Mouse (Mus musculus): ENCODE results near the gene Vamp8.

The Vamp8 gene

DNA sequence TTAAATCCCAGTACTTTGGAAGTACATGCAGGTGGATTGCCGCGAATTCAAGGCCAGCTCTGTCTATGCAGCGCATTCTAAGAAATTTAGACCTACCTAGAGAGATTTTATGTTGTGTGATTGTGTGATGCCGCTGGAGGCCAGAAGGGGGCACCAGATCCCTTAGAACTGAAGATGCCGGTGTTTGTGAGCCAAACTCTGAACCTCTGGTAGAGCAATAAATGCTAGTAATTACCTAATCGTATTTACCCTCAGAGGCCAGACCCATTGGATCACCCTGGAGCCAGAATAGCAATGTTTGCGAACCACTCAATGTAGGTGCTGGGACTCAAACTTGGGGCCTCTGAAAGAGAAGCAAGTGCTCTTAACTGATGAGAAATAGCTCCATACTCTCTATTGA is 11.4 kb upstream of the Vamp8 start:
- peak; percentile 85 for DNase-seq (ENCODE audit: low spot score)

DNA sequence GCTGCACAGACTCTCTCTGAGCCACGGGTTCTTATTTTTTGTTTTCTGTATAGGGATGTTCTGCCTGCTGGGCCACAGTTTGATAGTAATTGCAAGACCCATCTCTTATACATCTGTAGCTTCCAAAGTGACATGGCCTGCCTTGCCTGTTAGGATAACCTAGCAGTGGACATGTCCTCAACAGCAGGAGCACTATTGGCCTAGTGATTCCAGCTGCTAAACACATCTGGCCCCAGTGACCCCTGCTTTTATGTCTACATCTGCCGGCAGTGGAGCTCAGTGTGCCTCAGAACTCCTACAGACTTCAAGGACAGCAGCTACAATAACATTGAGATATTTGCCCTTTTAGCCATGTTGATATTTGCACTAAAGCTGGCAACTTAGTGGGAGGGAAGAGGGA is 9.5 kb upstream of the Vamp8 start:
- DNase-seq (ENCODE audit: low spot score) = no peak

DNA sequence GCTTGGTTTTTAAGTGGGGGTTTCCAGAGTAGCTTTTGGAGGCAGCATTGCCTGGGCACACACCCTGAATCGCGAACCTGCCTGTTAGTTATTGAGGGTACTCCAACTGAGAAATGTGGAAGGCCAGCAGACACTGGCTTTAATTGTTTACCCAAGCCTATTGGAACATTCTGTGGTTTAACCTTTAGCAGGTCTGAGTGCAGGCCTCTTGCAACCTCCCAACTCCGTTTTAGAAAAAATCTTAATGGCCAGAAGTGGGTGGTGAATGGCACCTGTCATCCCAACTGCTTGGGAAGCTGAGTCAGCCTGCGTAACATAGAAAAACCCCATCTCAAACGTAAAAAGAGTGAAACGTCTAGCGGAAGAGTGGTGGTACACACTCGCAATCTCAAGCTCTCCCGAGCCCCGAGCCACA is 6.3 kb upstream of the Vamp8 start:
- DNase-seq (ENCODE audit: low spot score) = peak; percentile 81

DNA sequence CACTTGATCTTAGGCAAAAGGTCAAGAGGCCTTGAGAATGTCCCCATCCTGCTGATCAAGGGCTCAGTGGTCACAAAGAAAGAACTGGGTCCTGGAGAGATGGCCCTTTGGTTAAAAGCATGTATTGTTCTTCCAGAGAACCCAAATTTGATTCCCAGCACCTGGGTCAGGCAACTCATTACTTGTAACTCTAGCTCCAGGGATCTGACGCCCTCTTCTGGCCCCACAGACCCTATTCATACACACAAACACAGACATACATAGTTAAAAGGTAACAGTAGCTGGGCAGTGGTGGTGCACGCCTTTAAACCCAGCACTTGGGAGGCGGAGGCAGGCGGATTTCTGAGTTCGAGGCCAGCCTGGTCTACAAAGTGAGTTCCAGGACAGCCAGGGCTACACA is 1.8 kb upstream of the Vamp8 start:
- no peak for DNase-seq (ENCODE audit: low spot score)

DNA sequence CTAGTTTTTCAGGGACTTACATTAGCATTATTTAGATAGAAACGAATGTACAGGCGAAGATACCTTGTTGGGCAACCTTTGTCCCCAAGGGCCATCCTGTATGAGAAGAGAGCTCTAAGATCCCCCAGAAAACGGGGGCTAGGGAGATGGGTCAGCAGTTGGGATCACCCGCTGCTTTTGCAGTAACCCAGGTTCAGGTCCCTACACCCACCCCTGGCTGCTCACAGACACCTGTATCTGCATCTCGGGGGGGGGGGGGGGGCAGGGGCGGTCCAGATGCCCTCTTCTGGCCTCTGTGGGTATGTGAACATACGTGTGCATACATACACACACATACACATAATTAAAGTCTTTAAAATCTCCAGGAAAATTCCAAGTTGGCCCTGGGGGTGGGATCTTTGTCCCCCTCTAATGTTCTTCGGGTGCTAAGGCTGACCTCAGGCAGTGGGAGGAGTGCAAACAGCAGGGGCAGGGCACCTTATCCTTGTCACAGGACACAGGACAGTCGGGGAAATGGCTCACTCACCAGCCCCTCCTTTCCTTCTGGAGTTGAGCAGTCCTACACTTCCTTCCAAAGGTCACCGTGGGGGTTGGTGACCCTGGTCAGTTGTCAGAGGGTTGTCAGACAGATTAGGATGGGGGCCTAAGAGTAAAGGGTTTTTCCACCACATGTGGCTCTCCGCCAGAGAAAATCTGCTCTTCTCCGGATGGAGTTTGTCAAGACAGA is 455 bp upstream of the Vamp8 start:
- peak; percentile 84 for DNase-seq (ENCODE audit: low spot score)

DNA sequence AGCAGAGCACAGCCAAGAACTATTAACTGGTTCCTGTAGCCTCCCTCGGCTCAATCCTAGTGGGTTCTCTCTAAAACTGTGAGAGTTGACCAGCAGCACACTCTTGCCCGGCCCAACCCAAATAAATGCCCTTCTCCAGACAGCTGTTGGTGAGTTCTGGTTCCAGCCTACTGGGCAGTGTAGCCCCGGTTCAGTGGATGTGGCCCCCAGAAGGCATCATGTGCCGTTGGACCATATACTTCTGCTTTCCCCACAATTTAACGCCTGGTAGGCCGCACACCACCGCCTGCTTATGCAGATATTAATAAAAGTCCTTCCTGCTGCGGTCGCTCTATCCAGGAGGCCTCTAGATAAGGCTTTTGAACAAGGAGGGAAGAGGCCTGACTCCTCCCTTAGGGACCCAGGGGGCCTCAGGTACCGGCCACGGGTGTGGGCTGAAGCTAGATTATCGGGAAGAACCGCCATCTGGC is 997 bp downstream of the Vamp8 start:
- no peak for DNase-seq (ENCODE audit: low spot score)

DNA sequence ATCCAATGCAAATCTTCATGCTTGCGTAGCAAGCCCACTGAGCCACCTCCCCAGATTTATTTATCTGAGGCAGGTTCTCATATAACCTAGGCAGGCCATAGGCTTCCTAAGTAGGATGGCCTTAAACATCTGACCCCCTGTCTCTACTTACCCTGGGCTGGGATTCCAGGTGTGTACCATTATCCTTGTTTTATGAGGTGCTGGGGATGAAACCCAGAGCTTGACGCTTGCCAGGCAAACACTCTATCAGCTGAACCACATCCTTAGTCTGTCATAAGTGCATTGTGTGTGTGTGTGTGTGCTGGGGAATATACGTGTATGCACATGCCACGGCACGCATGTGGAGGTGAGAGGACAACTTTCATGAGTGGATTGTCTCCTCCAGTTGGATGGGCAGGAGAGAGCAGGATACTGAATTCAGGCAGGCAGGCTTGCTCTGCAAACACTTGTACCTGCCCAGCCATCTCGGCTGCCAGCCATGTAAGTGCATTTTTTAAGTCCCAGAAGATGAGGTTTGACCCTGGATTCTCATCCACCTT is 1.6 kb downstream of the Vamp8 start:
- no peak for DNase-seq (ENCODE audit: low spot score)

DNA sequence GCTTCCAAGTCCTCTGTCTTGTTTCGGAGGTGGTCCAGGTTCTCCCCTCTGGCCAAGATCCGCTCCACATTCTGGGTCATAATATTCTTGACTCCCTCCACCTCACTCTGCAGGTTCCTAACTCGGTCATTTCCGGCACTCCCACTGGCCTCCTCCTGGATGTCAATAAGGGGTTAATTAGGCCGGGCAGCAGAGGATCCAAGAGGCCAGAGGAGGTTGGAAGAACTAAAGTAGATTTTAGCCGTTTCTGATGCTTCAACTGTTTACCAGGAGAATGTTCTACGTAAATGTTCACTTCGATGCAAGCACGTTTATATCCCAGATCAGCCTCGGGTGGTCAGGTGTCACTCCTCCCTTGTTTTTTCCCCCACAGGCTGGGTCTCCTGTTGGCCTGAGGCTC is 2.2 kb downstream of the Vamp8 start:
- no peak for DNase-seq (ENCODE audit: low spot score)

DNA sequence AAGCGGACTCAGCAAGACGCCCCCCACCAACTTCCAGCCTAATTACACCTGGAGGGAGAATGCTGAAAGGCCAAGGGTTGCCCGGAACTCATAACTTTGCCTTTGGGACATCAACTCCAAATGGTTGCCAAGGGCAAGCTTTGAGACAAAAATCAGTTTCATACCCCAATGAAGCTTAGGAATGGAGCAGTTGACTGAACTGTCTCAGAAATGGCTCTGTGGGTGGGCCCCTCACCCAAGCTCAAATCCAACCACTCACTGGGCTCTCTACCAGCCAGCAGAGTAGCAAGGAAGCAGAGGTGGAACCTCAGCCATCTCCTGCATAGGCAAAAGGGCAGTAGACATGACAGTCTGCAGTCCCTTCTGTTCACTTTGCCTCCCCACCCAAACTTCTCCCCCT is 2.7 kb downstream of the Vamp8 start:
- no peak for DNase-seq (ENCODE audit: low spot score)

DNA sequence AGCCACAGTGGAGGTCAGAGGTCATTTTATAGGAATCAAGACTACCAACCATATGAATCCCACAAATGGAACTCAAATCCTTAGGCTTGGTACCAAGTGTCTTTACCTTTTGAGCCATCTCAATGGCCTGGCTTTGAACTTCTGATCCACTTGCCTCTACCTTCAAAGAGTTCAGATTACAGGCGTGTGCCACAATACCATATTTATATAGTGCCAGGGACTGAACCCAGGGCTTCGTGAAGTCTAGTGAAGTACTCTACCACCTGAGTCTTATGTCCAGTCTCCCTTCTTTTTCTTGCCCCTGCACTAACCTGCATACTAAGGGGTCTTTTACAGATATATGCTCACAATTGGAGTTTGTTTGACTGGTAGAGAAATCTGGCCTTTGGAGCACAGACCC is 3.9 kb downstream of the Vamp8 start:
- no peak for DNase-seq (ENCODE audit: low spot score)

DNA sequence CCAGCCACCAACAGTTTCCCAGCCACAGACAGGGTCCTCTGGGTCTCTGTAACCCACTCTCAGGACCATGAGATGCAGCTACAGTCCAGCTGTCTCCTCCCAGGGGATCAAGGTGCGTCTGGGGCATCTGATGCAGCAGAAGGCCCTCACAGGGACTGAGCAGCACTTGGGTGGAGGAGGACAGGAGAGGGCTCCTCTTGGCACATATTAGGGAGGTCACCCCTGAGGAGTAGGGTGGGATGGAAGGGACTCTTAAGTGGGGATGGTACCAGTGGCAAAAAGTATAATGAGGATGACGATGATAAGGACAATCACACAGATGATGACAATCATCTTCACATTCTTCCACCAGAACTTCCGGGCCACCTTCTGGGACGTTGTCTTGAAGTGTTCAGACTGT is 5.2 kb downstream of the Vamp8 start:
- no peak for DNase-seq (ENCODE audit: low spot score)

DNA sequence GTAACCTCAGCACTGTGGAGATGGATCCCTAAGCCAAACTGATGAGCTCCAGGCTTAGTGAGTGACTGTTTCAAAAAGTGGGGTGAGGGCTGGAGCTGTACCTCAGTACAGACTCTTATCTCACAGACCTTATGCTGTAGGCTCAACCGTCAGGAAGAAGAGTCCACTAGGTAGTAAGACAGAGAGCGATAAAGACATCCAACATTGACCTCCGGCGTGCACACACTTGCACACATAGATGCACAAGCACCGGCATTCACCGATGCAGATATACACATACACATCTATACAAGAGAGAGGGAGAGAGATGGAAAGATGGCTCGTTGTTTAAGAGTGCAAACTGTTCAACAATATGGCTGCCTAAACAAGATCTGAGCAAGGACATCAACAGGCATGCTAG is 6.6 kb downstream of the Vamp8 start:
- DNase-seq (ENCODE audit: low spot score) = no peak

DNA sequence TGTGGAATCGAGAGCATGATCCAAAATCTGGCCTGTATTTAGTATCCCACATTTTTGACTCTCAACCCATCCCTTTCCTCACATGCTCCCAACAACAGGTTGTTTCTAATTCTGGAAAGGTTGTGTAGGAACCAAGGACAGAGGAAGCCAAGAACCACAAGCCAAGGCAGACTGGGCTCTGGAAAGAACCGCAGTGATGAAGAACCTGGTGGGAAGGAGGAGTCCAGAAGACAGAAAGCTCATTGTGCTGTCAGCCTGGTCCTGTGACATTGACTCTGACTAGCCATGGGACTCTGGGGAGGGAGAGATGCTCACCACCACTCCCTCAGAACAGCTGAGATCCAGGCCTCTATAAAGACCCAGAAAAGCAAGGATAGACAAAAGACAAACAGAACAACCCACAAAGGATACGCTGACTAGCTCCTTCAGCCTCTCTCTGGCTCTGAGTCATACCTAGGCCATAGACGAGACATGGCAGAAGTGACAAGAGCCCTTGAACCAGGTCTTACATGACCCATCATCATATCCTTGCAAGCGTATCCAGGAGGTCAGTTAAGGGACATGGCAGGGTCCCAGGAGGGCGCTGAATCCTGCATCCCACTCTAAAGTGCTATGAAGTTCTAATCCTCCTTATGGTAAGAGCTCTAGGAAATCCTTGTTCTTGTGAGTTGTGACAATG is 7.2 kb downstream of the Vamp8 start:
- no peak for DNase-seq (ENCODE audit: low spot score)

DNA sequence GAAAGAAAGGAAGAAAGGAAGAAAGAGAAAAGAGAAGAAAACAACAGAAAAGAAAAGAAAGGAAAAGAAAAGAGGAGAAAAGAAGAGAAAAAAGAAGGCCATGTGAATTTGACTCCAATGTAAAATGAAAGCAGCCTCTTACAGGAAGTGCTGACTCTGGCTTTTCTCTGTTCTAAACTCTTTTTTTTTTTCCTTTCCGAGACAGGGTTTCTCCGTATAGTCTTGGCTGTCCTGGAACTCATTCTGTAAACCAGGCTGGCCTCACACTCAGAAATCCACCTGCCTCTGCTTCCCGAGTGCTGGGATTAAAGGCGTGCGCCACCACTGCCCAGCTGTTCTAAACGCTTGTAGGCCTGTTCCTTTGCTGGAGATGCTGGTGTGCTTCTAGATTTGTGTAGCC is 8.0 kb downstream of the Vamp8 start:
- no peak for DNase-seq (ENCODE audit: low spot score)

DNA sequence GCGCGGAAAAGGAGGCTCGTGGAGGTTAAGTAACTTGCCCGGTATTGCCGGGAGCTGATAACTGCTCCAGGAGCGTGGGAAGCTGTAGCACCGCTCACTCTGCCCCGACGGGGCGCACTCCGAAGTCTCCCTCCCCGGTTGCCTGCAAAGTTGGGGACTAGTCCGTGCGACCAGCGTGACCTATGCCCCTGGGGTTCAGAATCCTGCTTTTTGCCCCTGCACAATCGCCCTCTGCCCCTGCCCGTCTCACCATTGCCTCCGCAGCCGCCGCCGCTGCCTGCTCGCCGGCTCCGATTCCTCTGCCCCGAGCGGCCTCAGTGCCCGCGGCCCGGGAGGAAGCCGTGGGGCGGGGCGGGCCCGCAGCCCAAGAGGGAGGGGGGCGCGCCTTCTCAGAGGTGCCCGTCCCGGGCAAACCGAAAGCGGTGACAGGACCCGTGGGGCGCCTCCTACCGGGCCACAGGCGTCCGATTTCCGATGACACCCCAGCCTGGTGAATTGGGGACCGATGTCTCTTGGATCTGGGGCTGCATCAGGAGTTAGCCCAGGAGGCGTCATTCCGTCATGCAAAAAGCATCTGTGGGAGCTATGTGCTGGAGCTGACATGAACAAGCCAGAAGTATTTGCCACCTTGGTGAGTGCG is 10.3 kb downstream of the Vamp8 start, which contains the start of gene Vamp5:
Gene Vamp5, minus strand, starts transcription at position 338 of the 640 bp plus-strand sequence.
- DNase-seq (ENCODE audit: low spot score) = peak; percentile 94

DNA sequence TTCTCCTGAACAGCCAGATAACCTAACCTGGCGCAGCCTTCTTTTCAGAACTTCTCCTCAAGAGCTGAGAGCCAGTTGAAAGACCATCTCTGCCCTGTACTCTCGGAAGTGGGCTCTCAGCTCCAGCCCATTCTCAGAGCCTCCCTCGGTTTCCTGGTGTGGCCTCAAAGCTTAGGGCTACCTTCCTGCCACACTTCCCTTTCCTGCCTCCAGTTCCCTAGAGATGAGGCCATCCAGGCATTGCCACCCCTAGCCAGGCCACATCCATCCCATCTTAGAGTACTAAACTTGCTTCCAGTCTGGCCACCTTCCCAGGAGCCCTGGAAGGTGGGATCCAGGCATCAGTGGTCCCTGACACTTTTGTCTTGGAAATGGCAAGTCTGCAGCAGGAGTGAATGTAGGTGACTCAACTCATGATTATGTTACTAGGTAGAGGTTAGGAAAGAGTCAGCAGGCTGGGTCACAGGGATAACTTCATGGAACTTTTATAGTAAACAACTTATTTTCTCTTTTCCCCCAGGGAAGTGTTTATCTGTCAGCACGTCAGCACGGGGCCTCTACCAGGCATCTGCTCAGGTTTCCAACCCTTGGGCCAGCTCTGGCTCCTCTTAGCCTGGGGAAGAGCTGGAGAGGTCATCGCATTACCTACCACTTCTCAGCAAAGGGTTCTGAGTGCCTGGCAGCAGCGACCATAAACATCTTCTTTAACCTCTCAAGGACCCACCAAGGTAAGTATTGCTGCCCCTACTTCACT is 10.9 kb downstream of the Vamp8 start:
- no peak for DNase-seq (ENCODE audit: low spot score)

DNA sequence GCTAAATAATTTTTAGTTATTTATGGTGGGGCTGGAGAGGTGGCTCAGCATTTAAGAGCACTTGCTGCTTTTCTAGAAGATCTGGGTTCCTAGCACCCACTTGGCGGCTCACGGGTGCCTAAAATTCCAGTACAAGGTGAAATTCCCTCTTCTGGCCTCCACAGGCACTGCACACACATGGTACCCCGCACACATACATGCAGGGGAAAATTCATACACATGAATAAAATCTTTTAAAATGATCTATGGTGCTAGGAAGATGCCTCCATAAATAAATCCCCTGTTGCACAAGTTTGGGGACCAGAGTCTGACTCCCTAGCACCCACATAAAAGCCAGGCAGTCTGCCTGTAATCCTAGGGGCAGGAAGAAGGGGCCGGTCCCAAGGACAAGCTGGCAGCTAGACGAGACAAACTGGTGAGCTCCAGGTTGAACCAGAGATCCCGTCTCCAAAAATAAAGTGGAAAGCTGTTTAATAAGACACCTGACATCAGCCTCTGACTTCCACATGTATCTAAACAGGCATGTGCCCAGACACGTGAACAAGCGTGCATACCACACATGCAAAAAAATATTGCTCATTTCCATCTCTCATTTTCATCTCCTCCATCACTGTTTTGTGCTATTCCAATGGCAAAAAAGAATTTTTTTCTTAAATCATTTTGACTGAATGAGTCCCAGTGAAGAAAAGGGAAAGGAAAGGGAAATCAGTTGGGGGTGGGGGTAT is 11.8 kb downstream of the Vamp8 start:
- DNase-seq (ENCODE audit: low spot score) = no peak

DNA sequence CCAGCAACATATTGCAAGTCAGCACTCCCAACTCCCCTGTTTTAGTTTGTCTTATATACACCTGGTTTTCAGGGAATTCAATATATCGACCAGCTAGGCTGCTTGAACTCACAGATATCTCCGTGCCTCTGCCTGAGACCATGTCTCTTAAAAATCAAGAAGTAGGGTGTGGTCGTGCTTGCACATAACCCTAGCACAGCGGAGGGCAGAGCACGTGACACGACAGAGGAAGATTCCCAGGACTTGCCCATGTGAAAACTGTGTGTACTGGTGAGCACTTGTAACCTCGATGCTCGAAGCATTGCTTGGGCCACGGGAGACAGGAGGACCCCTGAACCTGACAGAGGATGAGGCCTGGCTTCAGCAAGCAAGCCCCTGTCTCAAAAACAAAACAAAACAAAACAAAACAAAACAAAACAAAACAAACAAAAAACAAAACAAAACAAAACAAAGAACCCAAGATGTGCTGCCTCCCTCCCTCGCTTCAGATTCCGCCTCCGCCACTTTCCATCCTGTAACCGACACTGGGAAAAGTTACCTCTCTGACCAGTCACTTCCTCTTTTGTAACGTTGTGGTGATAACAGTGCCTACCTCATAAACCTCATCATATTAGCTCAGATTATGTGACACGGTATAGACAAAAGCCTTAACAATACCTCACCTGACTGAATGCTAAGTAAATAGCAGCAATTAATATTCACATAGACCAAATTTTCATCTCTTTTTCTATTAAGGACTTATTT is 15.5 kb downstream of the Vamp8 start:
- DNase-seq (ENCODE audit: low spot score) = no peak

DNA sequence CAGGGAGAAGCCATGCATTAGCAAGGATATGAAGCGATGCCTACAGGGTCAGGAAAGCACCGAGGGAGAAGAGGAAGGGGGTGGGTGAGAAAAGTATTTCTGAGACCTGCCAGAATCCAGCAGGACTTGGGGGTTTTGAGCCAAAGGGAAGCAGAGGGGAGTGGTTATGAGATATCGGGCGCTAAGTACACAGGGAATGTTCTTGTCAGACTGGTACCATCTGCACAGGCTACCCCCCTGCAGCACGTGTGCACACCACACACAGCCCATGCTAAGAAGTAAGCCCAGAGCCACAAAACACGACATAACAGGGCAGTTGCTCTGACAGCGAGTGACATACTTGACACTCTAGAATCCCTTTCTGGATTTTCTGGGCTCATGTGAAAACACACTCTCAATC is 16.3 kb downstream of the Vamp8 start:
- DNase-seq (ENCODE audit: low spot score) = no peak

DNA sequence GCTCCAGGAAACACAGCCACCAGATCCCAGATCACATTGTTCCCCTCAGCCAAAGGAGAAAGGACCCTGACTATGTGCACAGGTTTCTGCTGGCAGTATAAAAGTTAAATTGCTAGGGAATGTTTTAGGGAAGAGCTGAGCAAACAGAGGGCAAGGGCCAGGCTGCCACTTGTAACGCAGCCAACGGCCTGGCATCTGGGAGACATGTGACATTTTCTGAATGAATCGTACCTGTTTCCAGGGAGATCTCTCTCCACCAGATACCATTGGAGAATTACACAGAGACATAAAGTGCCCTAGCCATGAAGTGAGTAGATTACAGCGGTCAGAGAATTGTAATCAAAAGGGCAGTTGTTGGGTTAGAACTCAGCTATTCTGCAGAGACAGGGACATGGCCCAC is 17.3 kb downstream of the Vamp8 start:
- DNase-seq (ENCODE audit: low spot score) = no peak

DNA sequence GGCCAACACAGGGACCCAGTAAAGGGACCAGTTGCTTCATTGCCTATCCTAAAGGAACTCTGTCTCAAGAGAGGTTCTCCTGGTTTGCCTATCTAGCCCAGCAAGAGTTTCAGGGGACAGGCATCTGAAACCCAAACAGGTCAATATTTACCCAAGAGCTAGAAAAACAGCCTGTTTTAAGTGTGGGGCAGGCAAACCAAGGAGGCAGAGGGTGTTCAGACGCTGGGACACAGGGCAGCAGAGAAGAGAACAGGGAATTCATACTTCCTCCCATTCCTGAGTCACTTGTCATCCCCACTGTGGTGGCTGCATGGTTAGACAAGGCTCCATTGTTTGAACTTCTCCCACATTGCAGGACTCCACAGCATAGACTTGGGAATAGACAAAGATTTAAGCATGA is 18.9 kb downstream of the Vamp8 start:
- DNase-seq (ENCODE audit: low spot score) = no peak

Measured in lung, postnatal 25 days (tissue).